Mouse (Mus musculus) liver, adult 2 months (tissue): ENCODE data around the gene Slc2a4.

ENCODE experiments used
- CTCF ChIP-seq: fragments of 200-500 bp; IDR thresholded peaks from 2 replicates; pipeline ENCODE4 v1.5.1; 2011; ENCODE audit warnings: low read depth, low read length, control low read depth
- POLR2A ChIP-seq: fragments of 200-500 bp; IDR thresholded peaks from 2 replicates; pipeline ENCODE4 v1.6.1; 2011; ENCODE audit warnings: low read length, control low read depth; ENCODE audit not compliant: insufficient read depth; ENCODE audit errors: extremely low read depth

- TF ChIP-seq POLR2A = no peak
- TF ChIP-seq CTCF = peak; percentile 42; the same call in 1 of the 2 replicates
Observed at GRCm38 (mm10) chr11:69932254-69932653, 15.7 kb downstream of the Slc2a4 start.
